Mouse (Mus musculus): ENCODE measurements at regions not wholly inside any gene's neighbourhood (a gene's known extent, or its start where the extent isn't known, plus 50 kb on each side); places are given as distances from the start of the nearest gene placed in this dataset.

- no peak overlapping the region for H3K4me3 ChIP-seq (ENCODE audit: low read depth, low read length)
- H3K9me3 ChIP-seq (replicated peaks; ENCODE audit: control insufficient read depth, low read length) = no peaks in the 10 kb centered on the region
- WGBS (ENCODE audit: insufficient replicate concordance) = 64% methylated on average over 6 of the region's 6 CpGs
- H3K4me1 ChIP-seq (ENCODE audit: control insufficient read depth, low read depth, low read length) = no peaks in the 10 kb centered on the region
- no peaks in the 10 kb centered on the region for H3K36me3 ChIP-seq (ENCODE audit: control insufficient read depth, insufficient read depth)
- H3K27me3 ChIP-seq (ENCODE audit: control insufficient read depth, insufficient read depth, low read depth, low read length) = no peaks in the 10 kb centered on the region
- H3K4me2 ChIP-seq (ENCODE audit: low read depth, low read length) = no peak overlapping the region
- no peak for ATAC-seq (ENCODE audit: low read depth)
- no peak overlapping the region for H3K9ac ChIP-seq (ENCODE audit: low read depth, low read length)
- no peak overlapping the region for H3K27ac ChIP-seq (ENCODE audit: low read length)
These were observed 192.3 kb upstream of the Slc24a2 start for GRCm38 (mm10) chr4:87422588-87422987.

- H3K4me3 ChIP-seq (ENCODE audit: low read depth, low read length) = no peak overlapping the region
- H3K27ac ChIP-seq (ENCODE audit: low read length) = no peak overlapping the region
- H3K36me3 ChIP-seq (ENCODE audit: control insufficient read depth, insufficient read depth) = no peaks in the 10 kb centered on the region
- H3K9ac ChIP-seq (ENCODE audit: low read depth, low read length) = no peak overlapping the region
- no peak overlapping the region for H3K4me2 ChIP-seq (ENCODE audit: low read depth, low read length)
- WGBS (ENCODE audit: insufficient replicate concordance) = 62% methylated on average over 6 of the region's 6 CpGs
- ATAC-seq (ENCODE audit: low read depth) = no peak
- no peaks in the 10 kb centered on the region for H3K9me3 ChIP-seq (replicated peaks; ENCODE audit: control insufficient read depth, low read length)
- no peaks in the 10 kb centered on the region for H3K27me3 ChIP-seq (ENCODE audit: control insufficient read depth, insufficient read depth, low read depth, low read length)
- H3K4me1 ChIP-seq (ENCODE audit: control insufficient read depth, low read depth, low read length) = no peaks in the 10 kb centered on the region
These were observed 173.1 kb upstream of the Slc24a2 start for GRCm38 (mm10) chr4:87403354-87403753.

GRCm38 (mm10) chr4:87402173-87402556 is 171.9 kb upstream of the Slc24a2 start:
- Histone ChIP-seq H3K9ac (ENCODE audit: low read depth, low read length) (no peak overlapping the region), H3K4me2 (ENCODE audit: low read depth, low read length) (no peak overlapping the region), H3K4me1 (ENCODE audit: control insufficient read depth, low read depth, low read length) (no peaks in the 10 kb centered on the region), H3K4me3 (ENCODE audit: low read depth, low read length) (no peak overlapping the region), H3K9me3 (replicated peaks; ENCODE audit: control insufficient read depth, low read length) (no peaks in the 10 kb centered on the region), H3K27ac (ENCODE audit: low read length) (no peak overlapping the region), H3K27me3 (ENCODE audit: control insufficient read depth, insufficient read depth, low read depth, low read length) (no peaks in the 10 kb centered on the region), H3K36me3 (ENCODE audit: control insufficient read depth, insufficient read depth) (no peaks in the 10 kb centered on the region)
- ATAC-seq (ENCODE audit: low read depth) = no peak
- 56% methylated on average over 7 of the region's 7 CpGs for WGBS (ENCODE audit: insufficient replicate concordance)

GRCm38 (mm10) chr4:87401316-87402172 is 171.3 kb upstream of the Slc24a2 start:
- H3K4me3 ChIP-seq (ENCODE audit: low read depth, low read length) = no peak overlapping the region
- no peak overlapping the region for H3K4me2 ChIP-seq (ENCODE audit: low read depth, low read length)
- no peaks in the 10 kb centered on the region for H3K36me3 ChIP-seq (ENCODE audit: control insufficient read depth, insufficient read depth)
- WGBS (ENCODE audit: insufficient replicate concordance) = 34% methylated on average over 20 of the region's 20 CpGs
- H3K9me3 ChIP-seq (replicated peaks; ENCODE audit: control insufficient read depth, low read length) = no peaks in the 10 kb centered on the region
- H3K27me3 ChIP-seq (ENCODE audit: control insufficient read depth, insufficient read depth, low read depth, low read length) = no peaks in the 10 kb centered on the region
- no peak overlapping the region for H3K27ac ChIP-seq (ENCODE audit: low read length)
- no peak for ATAC-seq (ENCODE audit: low read depth)
- no peaks in the 10 kb centered on the region for H3K4me1 ChIP-seq (ENCODE audit: control insufficient read depth, low read depth, low read length)
- no peak overlapping the region for H3K9ac ChIP-seq (ENCODE audit: low read depth, low read length)

GRCm38 (mm10) chr4:87386835-87387234 is 156.6 kb upstream of the Slc24a2 start:
- no peak for ATAC-seq (ENCODE audit: low read depth)
- whole genome bisulfite sequencing (ENCODE audit: insufficient replicate concordance) = 50% methylated on average over 3 of the region's 3 CpGs
- Histone ChIP-seq H3K36me3 (ENCODE audit: control insufficient read depth, insufficient read depth) (no peaks in the 10 kb centered on the region), H3K9ac (ENCODE audit: low read depth, low read length) (no peak overlapping the region), H3K4me1 (ENCODE audit: control insufficient read depth, low read depth, low read length) (no peaks in the 10 kb centered on the region), H3K9me3 (replicated peaks; ENCODE audit: control insufficient read depth, low read length) (no peaks in the 10 kb centered on the region), H3K4me3 (ENCODE audit: low read depth, low read length) (no peak overlapping the region), H3K27ac (ENCODE audit: low read length) (no peak overlapping the region), H3K27me3 (ENCODE audit: control insufficient read depth, insufficient read depth, low read depth, low read length) (no peaks in the 10 kb centered on the region), H3K4me2 (ENCODE audit: low read depth, low read length) (no peak overlapping the region)

- H3K9me3 ChIP-seq (replicated peaks; ENCODE audit: control insufficient read depth, low read length) = no peaks in the 10 kb centered on the region
- H3K36me3 ChIP-seq (ENCODE audit: control insufficient read depth, insufficient read depth) = no peaks in the 10 kb centered on the region
These were observed 156.0 kb upstream of the Slc24a2 start for GRCm38 (mm10) chr4:87386271-87386670.

GRCm38 (mm10) chr4:87385221-87385739 is 155.0 kb upstream of the Slc24a2 start:
- Histone ChIP-seq H3K4me2 (ENCODE audit: low read depth, low read length) (no peak overlapping the region), H3K4me1 (ENCODE audit: control insufficient read depth, low read depth, low read length) (no peaks in the 10 kb centered on the region), H3K36me3 (ENCODE audit: control insufficient read depth, insufficient read depth) (no peaks in the 10 kb centered on the region), H3K27me3 (ENCODE audit: control insufficient read depth, insufficient read depth, low read depth, low read length) (no peaks in the 10 kb centered on the region), H3K27ac (ENCODE audit: low read length) (no peak overlapping the region), H3K4me3 (ENCODE audit: low read depth, low read length) (no peak overlapping the region), H3K9ac (ENCODE audit: low read depth, low read length) (no peak overlapping the region), H3K9me3 (replicated peaks; ENCODE audit: control insufficient read depth, low read length) (no peaks in the 10 kb centered on the region)
- WGBS (ENCODE audit: insufficient replicate concordance) = 50% methylated on average over 7 of the region's 7 CpGs
- no peak for ATAC-seq (ENCODE audit: low read depth)

More at GRCm38 (mm10) chr4:87386271-87386670, 156.0 kb upstream of the Slc24a2 start:
- no peaks in the 10 kb centered on the region for H3K4me1 ChIP-seq (ENCODE audit: control insufficient read depth, low read depth, low read length)
- no peak overlapping the region for H3K27ac ChIP-seq (ENCODE audit: low read length)
- no peak overlapping the region for H3K4me2 ChIP-seq (ENCODE audit: low read depth, low read length)
- no peaks in the 10 kb centered on the region for H3K27me3 ChIP-seq (ENCODE audit: control insufficient read depth, insufficient read depth, low read depth, low read length)
- WGBS (ENCODE audit: insufficient replicate concordance) = 74% methylated on average over 9 of the region's 9 CpGs
- no peak overlapping the region for H3K4me3 ChIP-seq (ENCODE audit: low read depth, low read length)
- no peak for ATAC-seq (ENCODE audit: low read depth)
- H3K9ac ChIP-seq (ENCODE audit: low read depth, low read length) = no peak overlapping the region

- Histone ChIP-seq H3K4me3 (ENCODE audit: low read depth, low read length) (no peak overlapping the region), H3K4me2 (ENCODE audit: low read depth, low read length) (no peak overlapping the region), H3K9me3 (replicated peaks; ENCODE audit: control insufficient read depth, low read length) (no peaks in the 10 kb centered on the region), H3K27ac (ENCODE audit: low read length) (no peak overlapping the region), H3K27me3 (ENCODE audit: control insufficient read depth, insufficient read depth, low read depth, low read length) (no peaks in the 10 kb centered on the region), H3K9ac (ENCODE audit: low read depth, low read length) (no peak overlapping the region), H3K36me3 (ENCODE audit: control insufficient read depth, insufficient read depth) (no peaks in the 10 kb centered on the region), H3K4me1 (ENCODE audit: control insufficient read depth, low read depth, low read length) (no peaks in the 10 kb centered on the region)
- 50% methylated on average over 6 of the region's 6 CpGs for WGBS (ENCODE audit: insufficient replicate concordance)
- no peak for ATAC-seq (ENCODE audit: low read depth)
These were observed 154.3 kb upstream of the Slc24a2 start for GRCm38 (mm10) chr4:87384469-87385044.

- no peaks in the 10 kb centered on the region for H3K27me3 ChIP-seq (ENCODE audit: control insufficient read depth, insufficient read depth, low read depth, low read length)
- H3K9ac ChIP-seq (ENCODE audit: low read depth, low read length) = no peak overlapping the region
- H3K4me1 ChIP-seq (ENCODE audit: control insufficient read depth, low read depth, low read length) = no peaks in the 10 kb centered on the region
- no peak overlapping the region for H3K4me3 ChIP-seq (ENCODE audit: low read depth, low read length)
- 37% methylated on average over 5 of the region's 5 CpGs for WGBS (ENCODE audit: insufficient replicate concordance)
- H3K9me3 ChIP-seq (replicated peaks; ENCODE audit: control insufficient read depth, low read length) = no peaks in the 10 kb centered on the region
- ATAC-seq (ENCODE audit: low read depth) = no peak
- H3K27ac ChIP-seq (ENCODE audit: low read length) = no peak overlapping the region
- H3K4me2 ChIP-seq (ENCODE audit: low read depth, low read length) = no peak overlapping the region
- no peaks in the 10 kb centered on the region for H3K36me3 ChIP-seq (ENCODE audit: control insufficient read depth, insufficient read depth)
These were observed 150.4 kb upstream of the Slc24a2 start for GRCm38 (mm10) chr4:87380716-87381115.

All from liver, embryonic 16.5 days (tissue).